Mouse (Mus musculus): Measurements from ENCODE around the gene Rab36. TPM values are rescaled to one million over a fixed set of nuclear protein-coding genes. Genes with fewer than 3 reads are reported as not detected.

Gene Rab36
- polyA plus RNA-seq, 1 experiment from 2014 or later = 11.8 TPM

GRCm38 (mm10) chr10:75061341-75062188 is 24.7 kb downstream of the Rab36 start:
- H3K36me3 ChIP-seq (ENCODE audit: control insufficient read depth, insufficient read depth, low read length) = no peaks in the 10 kb centered on the region; the same call in 1 of the 2 replicates
- H3K4me1 ChIP-seq (ENCODE audit: control insufficient read depth, insufficient read depth, low read length) = peaks cover 34% of the 10 kb centered on the region
- H3K27ac ChIP-seq (ENCODE audit: low read depth, low read length) = no peak overlapping the region
- H3K9ac ChIP-seq (ENCODE audit: low read depth, low read length) = peak overlapping the region; percentile 88
- H3K9me3 ChIP-seq (ENCODE audit: control insufficient read depth, low read length) = no peaks in the 10 kb centered on the region
- H3K27me3 ChIP-seq (ENCODE audit: control insufficient read depth, insufficient read depth, low read length) = no peaks in the 10 kb centered on the region
- peak overlapping the region; percentile 93 for H3K4me3 ChIP-seq (ENCODE audit: low read length)
- peak overlapping the region; percentile 91 for H3K4me2 ChIP-seq (replicated peaks; ENCODE audit: low read depth, low read length)
- no peak for ATAC-seq (ENCODE audit: low FRiP score, low TSS enrichment)
- WGBS = 2% methylated on average over 69 of the region's 71 CpGs

GRCm38 (mm10) chr10:75062189-75062561 is 25.3 kb downstream of the Rab36 start:
- no peaks in the 10 kb centered on the region; the same call in 1 of the 2 replicates for H3K36me3 ChIP-seq (ENCODE audit: control insufficient read depth, insufficient read depth, low read length)
- H3K9ac ChIP-seq (ENCODE audit: low read depth, low read length) = peak overlapping the region; percentile 88; the same call in 1 of the 2 replicates
- H3K4me1 ChIP-seq (ENCODE audit: control insufficient read depth, insufficient read depth, low read length) = peaks cover 34% of the 10 kb centered on the region
- H3K4me3 ChIP-seq (ENCODE audit: low read length) = peak overlapping the region; percentile 93
- no peaks in the 10 kb centered on the region for H3K9me3 ChIP-seq (ENCODE audit: control insufficient read depth, low read length)
- no peak overlapping the region for H3K27ac ChIP-seq (ENCODE audit: low read depth, low read length)
- WGBS = 21% methylated on average over 6 of the region's 6 CpGs
- H3K27me3 ChIP-seq (ENCODE audit: control insufficient read depth, insufficient read depth, low read length) = no peaks in the 10 kb centered on the region
- H3K4me2 ChIP-seq (replicated peaks; ENCODE audit: low read depth, low read length) = peak overlapping the region; percentile 91
- ATAC-seq (ENCODE audit: low FRiP score, low TSS enrichment) = no peak

- no peak for ATAC-seq (ENCODE audit: low FRiP score, low TSS enrichment)
- no peak overlapping the region for H3K9ac ChIP-seq (ENCODE audit: low read depth, low read length)
- no peaks in the 10 kb centered on the region for H3K9me3 ChIP-seq (ENCODE audit: control insufficient read depth, low read length)
- no peaks in the 10 kb centered on the region; the same call in 1 of the 2 replicates for H3K36me3 ChIP-seq (ENCODE audit: control insufficient read depth, insufficient read depth, low read length)
- H3K27ac ChIP-seq (ENCODE audit: low read depth, low read length) = no peak overlapping the region
- no peaks in the 10 kb centered on the region for H3K27me3 ChIP-seq (ENCODE audit: control insufficient read depth, insufficient read depth, low read length)
- H3K4me3 ChIP-seq (ENCODE audit: low read length) = peak overlapping the region; percentile 93
- 35% methylated on average over 6 of the region's 6 CpGs for WGBS
- H3K4me1 ChIP-seq (ENCODE audit: control insufficient read depth, insufficient read depth, low read length) = peaks cover 34% of the 10 kb centered on the region
- H3K4me2 ChIP-seq (replicated peaks; ENCODE audit: low read depth, low read length) = peak overlapping the region; percentile 91
Measured at GRCm38 (mm10) chr10:75062621-75063020, 25.8 kb downstream of the Rab36 start.

- ATAC-seq (ENCODE audit: low FRiP score, low TSS enrichment) = no peak
- WGBS = 63% methylated on average over 12 of the region's 12 CpGs
- Histone ChIP-seq H3K9me3 (ENCODE audit: control insufficient read depth, low read length) (no peaks in the 10 kb centered on the region), H3K4me1 (ENCODE audit: control insufficient read depth, insufficient read depth, low read length) (peaks cover 35% of the 10 kb centered on the region), H3K4me3 (ENCODE audit: low read length) (peak overlapping the region; percentile 11; the same call in 1 of the 2 replicates), H3K27ac (ENCODE audit: low read depth, low read length) (no peak overlapping the region), H3K4me2 (replicated peaks; ENCODE audit: low read depth, low read length) (peak overlapping the region; percentile 31), H3K9ac (ENCODE audit: low read depth, low read length) (no peak overlapping the region), H3K36me3 (ENCODE audit: control insufficient read depth, insufficient read depth, low read length) (no peaks in the 10 kb centered on the region; the same call in 1 of the 2 replicates), H3K27me3 (ENCODE audit: control insufficient read depth, insufficient read depth, low read length) (no peaks in the 10 kb centered on the region)
Measured at GRCm38 (mm10) chr10:75063301-75063965, 26.6 kb downstream of the Rab36 start.

GRCm38 (mm10) chr10:75065691-75066090 is 28.8 kb downstream of the Rab36 start:
- Histone ChIP-seq H3K27ac (ENCODE audit: low read depth, low read length) (no peak overlapping the region), H3K9me3 (ENCODE audit: control insufficient read depth, low read length) (no peaks in the 10 kb centered on the region), H3K9ac (ENCODE audit: low read depth, low read length) (no peak overlapping the region), H3K36me3 (ENCODE audit: control insufficient read depth, insufficient read depth, low read length) (no peaks in the 10 kb centered on the region; the same call in 1 of the 2 replicates), H3K4me2 (replicated peaks; ENCODE audit: low read depth, low read length) (no peak overlapping the region), H3K4me1 (ENCODE audit: control insufficient read depth, insufficient read depth, low read length) (peaks cover 39% of the 10 kb centered on the region), H3K4me3 (ENCODE audit: low read length) (no peak overlapping the region), H3K27me3 (ENCODE audit: control insufficient read depth, insufficient read depth, low read length) (no peaks in the 10 kb centered on the region)
- WGBS = 87% methylated on average over 6 of the region's 6 CpGs
- ATAC-seq (ENCODE audit: low FRiP score, low TSS enrichment) = no peak

GRCm38 (mm10) chr10:75067446-75067845 is 30.6 kb downstream of the Rab36 start:
- no peaks in the 10 kb centered on the region for H3K27me3 ChIP-seq (ENCODE audit: control insufficient read depth, insufficient read depth, low read length)
- H3K4me3 ChIP-seq (ENCODE audit: low read length) = no peak overlapping the region
- no peak overlapping the region for H3K4me2 ChIP-seq (replicated peaks; ENCODE audit: low read depth, low read length)
- no peak overlapping the region for H3K9ac ChIP-seq (ENCODE audit: low read depth, low read length)
- H3K9me3 ChIP-seq (ENCODE audit: control insufficient read depth, low read length) = no peaks in the 10 kb centered on the region
- H3K4me1 ChIP-seq (ENCODE audit: control insufficient read depth, insufficient read depth, low read length) = peaks cover 31% of the 10 kb centered on the region
- H3K36me3 ChIP-seq (ENCODE audit: control insufficient read depth, insufficient read depth, low read length) = no peaks in the 10 kb centered on the region; the same call in 1 of the 2 replicates
- ATAC-seq (ENCODE audit: low FRiP score, low TSS enrichment) = no peak
- H3K27ac ChIP-seq (ENCODE audit: low read depth, low read length) = no peak overlapping the region

GRCm38 (mm10) chr10:75068086-75068485 is 31.2 kb downstream of the Rab36 start:
- Histone ChIP-seq H3K36me3 (ENCODE audit: control insufficient read depth, insufficient read depth, low read length) (no peaks in the 10 kb centered on the region; the same call in 1 of the 2 replicates), H3K27ac (ENCODE audit: low read depth, low read length) (no peak overlapping the region; the same call in 1 of the 2 replicates), H3K9ac (ENCODE audit: low read depth, low read length) (no peak overlapping the region), H3K4me3 (ENCODE audit: low read length) (no peak overlapping the region), H3K4me2 (replicated peaks; ENCODE audit: low read depth, low read length) (no peak overlapping the region), H3K4me1 (ENCODE audit: control insufficient read depth, insufficient read depth, low read length) (peaks cover 26% of the 10 kb centered on the region), H3K9me3 (ENCODE audit: control insufficient read depth, low read length) (no peaks in the 10 kb centered on the region), H3K27me3 (ENCODE audit: control insufficient read depth, insufficient read depth, low read length) (no peaks in the 10 kb centered on the region)
- no peak for ATAC-seq (ENCODE audit: low FRiP score, low TSS enrichment)
- 33% methylated on average over 2 of the region's 2 CpGs for WGBS

GRCm38 (mm10) chr10:75068624-75069328 is 31.9 kb downstream of the Rab36 start:
- no peaks in the 10 kb centered on the region; the same call in 1 of the 2 replicates for H3K36me3 ChIP-seq (ENCODE audit: control insufficient read depth, insufficient read depth, low read length)
- H3K4me1 ChIP-seq (ENCODE audit: control insufficient read depth, insufficient read depth, low read length) = peaks cover 19% of the 10 kb centered on the region
- no peak overlapping the region for H3K9ac ChIP-seq (ENCODE audit: low read depth, low read length)
- 34% methylated on average over 12 of the region's 12 CpGs for WGBS
- no peak overlapping the region for H3K27ac ChIP-seq (ENCODE audit: low read depth, low read length)
- H3K9me3 ChIP-seq (ENCODE audit: control insufficient read depth, low read length) = no peaks in the 10 kb centered on the region
- no peak overlapping the region; the same call in 1 of the 2 replicates for H3K4me2 ChIP-seq (replicated peaks; ENCODE audit: low read depth, low read length)
- no peak overlapping the region for H3K4me3 ChIP-seq (ENCODE audit: low read length)
- no peak; the same call in 1 of the 2 replicates for ATAC-seq (ENCODE audit: low FRiP score, low TSS enrichment)
- no peaks in the 10 kb centered on the region for H3K27me3 ChIP-seq (ENCODE audit: control insufficient read depth, insufficient read depth, low read length)

Measured in kidney, embryonic 14.5 days (tissue).